Mouse (Mus musculus) embryonic facial prominence, embryonic 14.5 days (tissue): ENCODE measurements around the gene Wdr91. TPM values are rescaled to one million over a fixed set of nuclear protein-coding genes. Genes with fewer than 3 reads are reported as not detected.

Experiments used
- polyA plus RNA-seq: library from polyadenylated mRNA; unstranded; fragments of >200 nt; fragmentation: Nextera tagmentation; extraction: Ambion mirVana; gene quantifications from 2 replicates; pipeline ENCODE4 v1.2.1, GENCODE M21; 2014

The Wdr91 gene
- polyA plus RNA-seq, 1 experiment from 2014 or later, result 8.6 TPM

Other genes with a start within 250 kb of the Wdr91 start
- 6.3 and 8.7 TPM in 2 replicates for gene Agbl3, start 130.4 kb downstream of the Wdr91 start, polyA plus RNA-seq
- 2.4 TPM in 2 replicates for gene Tmem140, start 47.7 kb downstream of the Wdr91 start, polyA plus RNA-seq
- 9.6 and 10.7 TPM in 2 replicates for gene Cyren, start 32.8 kb downstream of the Wdr91 start, polyA plus RNA-seq
- not detected in 2 replicates for gene Stra8, start 9.3 kb upstream of the Wdr91 start, polyA plus RNA-seq
- 0.18 and 0.53 TPM in 2 replicates for gene Slc23a4, start 77.5 kb upstream of the Wdr91 start, polyA plus RNA-seq
- 29.8 and 30.2 TPM in 2 replicates for gene Cnot4, start 222.8 kb upstream of the Wdr91 start, polyA plus RNA-seq